Mouse (Mus musculus) gastrocnemius, postnatal 36 days (tissue): ENCODE results near the gene Gm10382. TPM values are rescaled to one million over a fixed set of nuclear protein-coding genes. Genes with fewer than 3 reads are reported as not detected.
"Not testable (repeated sequence)": the region's sequence is repeated elsewhere in the genome, so short reads cannot be mapped to it uniquely, and the experiment has no call there.

Source experiments
- DNase-seq, 2 experiments: peaks; one replicate each; pipeline ENCODE4 v3.0.0; 2022
- intact Hi-C: fragments of 180-260 bp; cut with DNase I; formaldehyde crosslinking; loops from one replicate; pipeline ENCODE4 v1.15.1; 2025
- total RNA-seq, 2 experiments: library from RNA; stranded (reverse); gene quantifications; 2 replicates each; pipeline ENCODE4 v1.2.3; 2021

The Gm10382 gene
- total RNA-seq, 2 experiments from 2014 or later: 0.20 TPM; not detected in 1

GRCm38 (mm10) chr5:125368156-125368555, 21.0 kb upstream of the Gm10382 start:
- DNase-seq: no peak
- intact Hi-C loops: loop anchor here (5.0 to 10.0 kb wide), 3 partner anchors 96 to 466 kb away; no protein-coding TSS in a partner anchor

GRCm38 (mm10) chr5:125368568-125368967, 20.6 kb upstream of the Gm10382 start:
- intact Hi-C loops: loop anchor here (5.0 to 10.0 kb wide), 3 partner anchors 96 to 466 kb away; no protein-coding TSS in a partner anchor
- DNase-seq: peak in 1 of 2 experiments; percentile 45

- DNase-seq: no peak
- intact Hi-C loops: no loop called here
Measured at GRCm38 (mm10) chr5:125370950-125371693, 18.0 kb upstream of the Gm10382 start.

GRCm38 (mm10) chr5:125372027-125372426, 17.1 kb upstream of the Gm10382 start:
- no peak for DNase-seq
- intact Hi-C loops: no loop called here

GRCm38 (mm10) chr5:125375871-125376270, 13.3 kb upstream of the Gm10382 start:
- intact Hi-C loops: no loop called here
- DNase-seq: no peak

- DNase-seq: no peak
- intact Hi-C loops: no loop called here
Measured at GRCm38 (mm10) chr5:125377214-125377613, 11.9 kb upstream of the Gm10382 start.

- DNase-seq: no peak
- intact Hi-C loops: no loop called here
Measured at GRCm38 (mm10) chr5:125378919-125379318, 10.2 kb upstream of the Gm10382 start.

GRCm38 (mm10) chr5:125381954-125382672, 7.0 kb upstream of the Gm10382 start:
- intact Hi-C loops: loop anchor here (2.0 to 5.0 kb wide), 2 partner anchors 79 to 95 kb away; partner anchors contain the start of gene Aacs
- DNase-seq: no peak

- intact Hi-C loops: loop anchor here (2.0 to 5.0 kb wide), 2 partner anchors 78 to 94 kb away; partner anchors contain the start of gene Aacs
- DNase-seq: peak in 1 of 2 experiments; percentile 42
Measured at GRCm38 (mm10) chr5:125382673-125383558, 6.2 kb upstream of the Gm10382 start.

- no peak for DNase-seq
- intact Hi-C loops: loop anchor here (2.0 to 5.0 kb wide), 2 partner anchors 77 to 93 kb away; partner anchors contain the start of gene Aacs
Measured at GRCm38 (mm10) chr5:125383637-125384420, 5.3 kb upstream of the Gm10382 start.

GRCm38 (mm10) chr5:125384512-125385214, 4.5 kb upstream of the Gm10382 start:
- no peak for DNase-seq
- intact Hi-C loops: loop anchor here (5.0 kb wide), 1 partner anchor 93 kb away; the partner anchor contains the start of gene Aacs

- no peak for DNase-seq
- intact Hi-C loops: no loop called here
Measured at GRCm38 (mm10) chr5:125385215-125385940, 3.7 kb upstream of the Gm10382 start.

- intact Hi-C loops, DNase-seq: not testable (repeated sequence)
Measured at GRCm38 (mm10) chr5:125387295-125387694, 1.8 kb upstream of the Gm10382 start.

GRCm38 (mm10) chr5:125388358-125389092, 597 bp upstream of the Gm10382 start:
- DNase-seq: no peak
- intact Hi-C loops: loop anchor here (2.0 kb wide), 1 partner anchor 16 kb away; no protein-coding TSS in a partner anchor

GRCm38 (mm10) chr5:125389579-125390441, 688 bp downstream of the Gm10382 start, which contains the start of gene Ubc:
Ubc (minus strand) TSS chr5:125390202.
- peak; percentile 91 to 94 for DNase-seq
- intact Hi-C loops: loop anchor here (2.0 kb wide), 1 partner anchor 15 kb away; no protein-coding TSS in a partner anchor

- no peak for DNase-seq
- intact Hi-C loops: no loop called here
Measured at GRCm38 (mm10) chr5:125390906-125391477, 1.9 kb downstream of the Gm10382 start.
